Mouse (Mus musculus): ENCODE data around the gene Osbpl9. TPM values are rescaled to one million over a fixed set of nuclear protein-coding genes. Genes with fewer than 3 reads are reported as not detected.

Gene Osbpl9
- polyA plus RNA-seq, 1 experiment, result 133 TPM

- no peak for TF ChIP-seq POLR2A (IDR thresholded peaks at IDR 0.05; ENCODE audit: borderline replicate concordance, low read depth, low read length)
- H3K4me1 ChIP-seq (ENCODE audit: control insufficient read depth, insufficient read depth, low read length), result peaks cover 19% of the 10 kb centered on the region
- no peak overlapping the region for H3K27ac ChIP-seq (ENCODE audit: insufficient read depth, low read depth, low read length)
- H3K4me3 ChIP-seq (ENCODE audit: insufficient read depth, low read length), result no peak overlapping the region
Measured at GRCm38 (mm10) chr4:109109686-109110085, 92.4 kb downstream of the Osbpl9 start.

- H3K27ac ChIP-seq (ENCODE audit: insufficient read depth, low read depth, low read length), result no peak overlapping the region
- H3K4me3 ChIP-seq (ENCODE audit: insufficient read depth, low read length), result no peak overlapping the region
- TF ChIP-seq POLR2A (IDR thresholded peaks at IDR 0.05; ENCODE audit: borderline replicate concordance, low read depth, low read length), result no peak
- no peak for TF ChIP-seq CTCF (IDR thresholded peaks at IDR 0.05; ENCODE audit: low read depth, low read length)
- H3K4me1 ChIP-seq (ENCODE audit: control insufficient read depth, insufficient read depth, low read length), result peaks cover 23% of the 10 kb centered on the region
Measured at GRCm38 (mm10) chr4:109109012-109109411, 93.1 kb downstream of the Osbpl9 start.

- TF ChIP-seq POLR2A (IDR thresholded peaks at IDR 0.05; ENCODE audit: borderline replicate concordance, low read depth, low read length), result no peak
- Histone ChIP-seq H3K27ac (ENCODE audit: insufficient read depth, low read depth, low read length) (no peak overlapping the region), H3K4me1 (ENCODE audit: control insufficient read depth, insufficient read depth, low read length) (peaks cover 22% of the 10 kb centered on the region), H3K4me3 (ENCODE audit: insufficient read depth, low read length) (no peak overlapping the region)
Measured at GRCm38 (mm10) chr4:109106594-109106993, 95.5 kb downstream of the Osbpl9 start.

GRCm38 (mm10) chr4:109106034-109106433 lies 96.0 kb downstream of the Osbpl9 start:
- Histone ChIP-seq H3K4me1 (ENCODE audit: control insufficient read depth, insufficient read depth, low read length) (peaks cover 22% of the 10 kb centered on the region), H3K27ac (ENCODE audit: insufficient read depth, low read depth, low read length) (no peak overlapping the region), H3K4me3 (ENCODE audit: insufficient read depth, low read length) (no peak overlapping the region)
- TF ChIP-seq CTCF (IDR thresholded peaks at IDR 0.05; ENCODE audit: low read depth, low read length) (no peak), POLR2A (IDR thresholded peaks at IDR 0.05; ENCODE audit: borderline replicate concordance, low read depth, low read length) (no peak)

GRCm38 (mm10) chr4:109105254-109105653 lies 96.8 kb downstream of the Osbpl9 start:
- Histone ChIP-seq H3K4me1 (ENCODE audit: control insufficient read depth, insufficient read depth, low read length) (peaks cover 23% of the 10 kb centered on the region), H3K4me3 (ENCODE audit: insufficient read depth, low read length) (no peak overlapping the region), H3K27ac (ENCODE audit: insufficient read depth, low read depth, low read length) (no peak overlapping the region)
- no peak for TF ChIP-seq POLR2A (IDR thresholded peaks at IDR 0.05; ENCODE audit: borderline replicate concordance, low read depth, low read length)
- no peak for TF ChIP-seq CTCF (IDR thresholded peaks at IDR 0.05; ENCODE audit: low read depth, low read length)

- no peak overlapping the region for H3K4me3 ChIP-seq (ENCODE audit: insufficient read depth, low read length)
- peaks cover 26% of the 10 kb centered on the region for H3K4me1 ChIP-seq (ENCODE audit: control insufficient read depth, insufficient read depth, low read length)
- TF ChIP-seq POLR2A (IDR thresholded peaks at IDR 0.05; ENCODE audit: borderline replicate concordance, low read depth, low read length) (no peak), CTCF (IDR thresholded peaks at IDR 0.05; ENCODE audit: low read depth, low read length) (no peak)
- no peak overlapping the region for H3K27ac ChIP-seq (ENCODE audit: insufficient read depth, low read depth, low read length)
Measured at GRCm38 (mm10) chr4:109103145-109103883, 98.8 kb downstream of the Osbpl9 start.

- no peak overlapping the region for H3K27ac ChIP-seq (ENCODE audit: insufficient read depth, low read depth, low read length)
- peaks cover 26% of the 10 kb centered on the region for H3K4me1 ChIP-seq (ENCODE audit: control insufficient read depth, insufficient read depth, low read length)
- H3K4me3 ChIP-seq (ENCODE audit: insufficient read depth, low read length), result no peak overlapping the region
- TF ChIP-seq CTCF (IDR thresholded peaks at IDR 0.05; ENCODE audit: low read depth, low read length) (no peak), POLR2A (IDR thresholded peaks at IDR 0.05; ENCODE audit: borderline replicate concordance, low read depth, low read length) (no peak)
Measured at GRCm38 (mm10) chr4:109102574-109102973, 99.5 kb downstream of the Osbpl9 start.

GRCm38 (mm10) chr4:109098861-109099260 lies 103.2 kb downstream of the Osbpl9 start:
- no peak for TF ChIP-seq CTCF (IDR thresholded peaks at IDR 0.05; ENCODE audit: low read depth, low read length)
- Histone ChIP-seq H3K4me1 (ENCODE audit: control insufficient read depth, insufficient read depth, low read length) (peaks cover 10% of the 10 kb centered on the region), H3K27ac (ENCODE audit: insufficient read depth, low read depth, low read length) (no peak overlapping the region), H3K4me3 (ENCODE audit: insufficient read depth, low read length) (no peak overlapping the region)

- peaks cover 2% of the 10 kb centered on the region; the same call in 1 of the 2 replicates for H3K4me1 ChIP-seq (ENCODE audit: control insufficient read depth, insufficient read depth, low read length)
- no peak overlapping the region for H3K4me3 ChIP-seq (ENCODE audit: insufficient read depth, low read length)
- H3K27ac ChIP-seq (ENCODE audit: insufficient read depth, low read depth, low read length), result no peak overlapping the region
- no peak for TF ChIP-seq CTCF (IDR thresholded peaks at IDR 0.05; ENCODE audit: low read depth, low read length)
- TF ChIP-seq POLR2A (IDR thresholded peaks at IDR 0.05; ENCODE audit: borderline replicate concordance, low read depth, low read length), result no peak
Measured at GRCm38 (mm10) chr4:109094269-109094668, 107.8 kb downstream of the Osbpl9 start.

- TF ChIP-seq CTCF (IDR thresholded peaks at IDR 0.05; ENCODE audit: low read depth, low read length) (no peak), POLR2A (IDR thresholded peaks at IDR 0.05; ENCODE audit: borderline replicate concordance, low read depth, low read length) (no peak)
- H3K4me1 ChIP-seq (ENCODE audit: control insufficient read depth, insufficient read depth, low read length), result 0 out of 2 replicates have a peak, but pooled peaks cover 2% of the 10 kb centered on the region
- H3K4me3 ChIP-seq (ENCODE audit: insufficient read depth, low read length), result no peak overlapping the region
- H3K27ac ChIP-seq (ENCODE audit: insufficient read depth, low read depth, low read length), result no peak overlapping the region
Measured at GRCm38 (mm10) chr4:109092344-109092743, 109.7 kb downstream of the Osbpl9 start.

Measured in bone marrow macrophage, adult 2 months (primary cell).